Mouse (Mus musculus): ENCODE results near the gene Zfp866. TPM values are rescaled to one million over a fixed set of nuclear protein-coding genes. Genes with fewer than 3 reads are reported as not detected.

Zfp866 gene
- total and polyA plus RNA-seq, 3 experiments: 14.3 to 16.0 (median 14.4) TPM

- no peaks in the 10 kb centered on the region for H3K9me3 ChIP-seq (replicated peaks; ENCODE audit: low read length)
- no peak overlapping the region for H3K27ac ChIP-seq (ENCODE audit: insufficient read depth, low read depth)
- no peak overlapping the region for H3K4me3 ChIP-seq (replicated peaks in 1 of 3; ENCODE audit: low read depth in 2 of 3, low read length in 2 of 3, poor library complexity in 1 of 3)
- H3K79me2 ChIP-seq (replicated peaks; ENCODE audit: control insufficient read depth, extremely low read depth, insufficient read depth, poor library complexity, severe bottlenecking): peaks cover 28% of the 10 kb centered on the region
- dilution Hi-C loops (cut with MboI; ENCODE audit: extremely low pct_ligation_motif_present, extremely low pct_unique_long_range_greater_than_20kb, low sequenced_read_pairs): no loop called here
- no peak for DNase-seq (ENCODE audit: extremely low read depth)
- H3K9ac ChIP-seq (ENCODE audit: insufficient read depth, low read depth): no peak overlapping the region
- H3K36me3 ChIP-seq (replicated peaks in 1 of 2; ENCODE audit: control insufficient read depth in 1 of 2, insufficient read depth in 1 of 2, low read length in 1 of 2): peaks cover 9 to 19% of the 10 kb centered on the region in 2 experiments
- 0 out of 2 replicates have a peak overlapping the region, but pooled peaks have one; percentile 92 for H3K4me2 ChIP-seq (ENCODE audit: insufficient read depth, low read depth, poor library complexity, severe bottlenecking)
- no peaks in the 10 kb centered on the region for H3K27me3 ChIP-seq (replicated peaks)
- peaks cover 9 to 29% of the 10 kb centered on the region in 2 experiments for H3K4me1 ChIP-seq (ENCODE audit: control insufficient read depth in 1 of 2, insufficient read depth in 2 of 2)
- in situ Hi-C loops (cut with MboI; ENCODE audit: low pct_ligation_motif_present, low pct_unique_long_range_greater_than_20kb, low sequenced_read_pairs): no loop called here
- TF ChIP-seq ETS1 (conservative IDR thresholded peaks at IDR 0.05; ENCODE audit: low read depth, low read length) (no peak), POLR2AphosphoS2 (IDR thresholded peaks at IDR 0.05; ENCODE audit: low read depth, low read length) (no peak), GABPA (IDR thresholded peaks at IDR 0.05; ENCODE audit: insufficient replicate concordance, low read depth, low read length) (no peak), RCOR1 (conservative IDR thresholded peaks at IDR 0.05; ENCODE audit: low read depth, low read length) (no peak), JUND (conservative IDR thresholded peaks at IDR 0.05; ENCODE audit: low read depth, low read length) (no peak), MYC (IDR thresholded peaks at IDR 0.05; ENCODE audit: low read depth, low read length) (no peak), MEF2A (IDR thresholded peaks at IDR 0.05; ENCODE audit: borderline replicate concordance, low read depth, low read length) (no peak), MXI1 (IDR thresholded peaks at IDR 0.05; ENCODE audit: low read depth, low read length) (no peak), CTCF (conservative IDR thresholded peaks at IDR 0.05 in 1 of 2, IDR thresholded peaks at IDR 0.05 in 1 of 2; ENCODE audit: low read depth in 2 of 2, low read length in 2 of 2) (no peak), CHD1 (IDR thresholded peaks at IDR 0.05; ENCODE audit: low read depth, low read length) (no peak), HCFC1 (IDR thresholded peaks at IDR 0.05; ENCODE audit: low read depth, low read length) (no peak), TCF12 (IDR thresholded peaks at IDR 0.05; ENCODE audit: low read depth, low read length) (no peak), SIN3A (IDR thresholded peaks at IDR 0.05; ENCODE audit: low read length) (no peak), UBTF (IDR thresholded peaks at IDR 0.05; ENCODE audit: low read depth, low read length) (no peak), PAX5 (IDR thresholded peaks at IDR 0.05; ENCODE audit: low read length) (no peak), IRF4 (IDR thresholded peaks at IDR 0.05; ENCODE audit: low read depth, low read length) (no peak), USF2 (conservative IDR thresholded peaks at IDR 0.05; ENCODE audit: low read depth, low read length) (no peak), USF1 (IDR thresholded peaks at IDR 0.05; ENCODE audit: low read depth, low read length) (no peak), NELFE (IDR thresholded peaks at IDR 0.05; ENCODE audit: low read depth, low read length) (no peak)
Observed at GRCm38 (mm10) chr8:69789105-69789504, 1.9 kb downstream of the Zfp866 start.

- Histone ChIP-seq H3K4me3 (replicated peaks in 1 of 3; ENCODE audit: low read depth in 2 of 3, low read length in 2 of 3, poor library complexity in 1 of 3) (no peak overlapping the region), H3K79me2 (replicated peaks; ENCODE audit: control insufficient read depth, extremely low read depth, insufficient read depth, poor library complexity, severe bottlenecking) (peaks cover 19% of the 10 kb centered on the region), H3K4me1 (ENCODE audit: control insufficient read depth in 1 of 2, insufficient read depth in 2 of 2) (peaks cover under 1 to 24% of the 10 kb centered on the region in 2 experiments), H3K27ac (ENCODE audit: insufficient read depth, low read depth) (no peak overlapping the region), H3K9me3 (replicated peaks; ENCODE audit: low read length) (no peaks in the 10 kb centered on the region), H3K36me3 (replicated peaks in 1 of 2; ENCODE audit: control insufficient read depth in 1 of 2, insufficient read depth in 1 of 2, low read length in 1 of 2) (peaks cover 0 to 11% of the 10 kb centered on the region in 2 experiments), H3K4me2 (ENCODE audit: insufficient read depth, low read depth, poor library complexity, severe bottlenecking) (no peak overlapping the region), H3K27me3 (replicated peaks) (no peaks in the 10 kb centered on the region), H3K9ac (ENCODE audit: insufficient read depth, low read depth) (no peak overlapping the region)
- in situ Hi-C loops (cut with MboI; ENCODE audit: low pct_ligation_motif_present, low pct_unique_long_range_greater_than_20kb, low sequenced_read_pairs) (no loop called here), dilution Hi-C loops (cut with MboI; ENCODE audit: extremely low pct_ligation_motif_present, extremely low pct_unique_long_range_greater_than_20kb, low sequenced_read_pairs) (no loop called here)
- no peak for DNase-seq (ENCODE audit: extremely low read depth)
- TF ChIP-seq POLR2A (IDR thresholded peaks at IDR 0.05; ENCODE audit: low read depth, low read length) (no peak), ZMIZ1 (IDR thresholded peaks at IDR 0.05; ENCODE audit: low read depth, low read length) (no peak), TCF12 (IDR thresholded peaks at IDR 0.05; ENCODE audit: low read depth, low read length) (no peak), MEF2A (IDR thresholded peaks at IDR 0.05; ENCODE audit: borderline replicate concordance, low read depth, low read length) (no peak), JUND (conservative IDR thresholded peaks at IDR 0.05; ENCODE audit: low read depth, low read length) (no peak), CHD1 (IDR thresholded peaks at IDR 0.05; ENCODE audit: low read depth, low read length) (no peak), MYC (IDR thresholded peaks at IDR 0.05; ENCODE audit: low read depth, low read length) (no peak), SIN3A (IDR thresholded peaks at IDR 0.05; ENCODE audit: low read length) (no peak), RCOR1 (conservative IDR thresholded peaks at IDR 0.05; ENCODE audit: low read depth, low read length) (no peak), HCFC1 (IDR thresholded peaks at IDR 0.05; ENCODE audit: low read depth, low read length) (no peak), MAZ (IDR thresholded peaks at IDR 0.05; ENCODE audit: low read depth, low read length) (no peak), SMC3 (IDR thresholded peaks at IDR 0.05; ENCODE audit: low read depth, low read length) (no peak), RAD21 (IDR thresholded peaks at IDR 0.05; ENCODE audit: low read depth, low read length) (no peak), CTCF (conservative IDR thresholded peaks at IDR 0.05 in 1 of 2, IDR thresholded peaks at IDR 0.05 in 1 of 2; ENCODE audit: low read depth in 2 of 2, low read length in 2 of 2) (no peak), ZC3H11A (IDR thresholded peaks at IDR 0.05; ENCODE audit: low read depth, low read length) (no peak), E2F4 (IDR thresholded peaks at IDR 0.05; ENCODE audit: insufficient replicate concordance, low read depth, low read length) (no peak), USF1 (IDR thresholded peaks at IDR 0.05; ENCODE audit: low read depth, low read length) (no peak), EP300 (IDR thresholded peaks at IDR 0.05; ENCODE audit: low read length) (no peak), ETS1 (conservative IDR thresholded peaks at IDR 0.05; ENCODE audit: low read depth, low read length) (no peak), CHD2 (IDR thresholded peaks at IDR 0.05; ENCODE audit: low read length) (no peak)
Observed at GRCm38 (mm10) chr8:69777111-69777510, 13.9 kb downstream of the Zfp866 start.
